Mouse (Mus musculus): Measurements from ENCODE around the gene C1qtnf9.

Gene C1qtnf9

DNA sequence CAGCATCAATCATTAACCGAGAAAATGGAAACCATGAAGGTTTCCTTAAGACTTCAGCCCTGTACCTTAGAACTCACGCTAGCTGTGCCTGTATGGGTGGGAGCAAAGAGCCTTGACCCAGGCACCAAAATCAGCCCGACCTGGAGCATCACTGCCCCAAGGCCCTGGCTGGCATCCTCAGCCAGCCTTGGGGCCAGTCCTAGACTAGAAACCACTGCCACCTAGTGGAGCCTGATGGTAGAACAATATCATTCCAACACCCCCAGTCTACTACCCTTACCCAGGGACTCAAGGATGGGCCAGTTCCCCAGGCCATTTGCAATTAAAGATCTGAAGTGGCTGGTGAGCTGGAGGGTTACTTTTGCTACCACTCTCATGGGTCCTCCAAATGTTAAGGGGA, 22.2 kb downstream of the C1qtnf9 start:
- peak; percentile 66 to 71 for DNase-seq

DNA sequence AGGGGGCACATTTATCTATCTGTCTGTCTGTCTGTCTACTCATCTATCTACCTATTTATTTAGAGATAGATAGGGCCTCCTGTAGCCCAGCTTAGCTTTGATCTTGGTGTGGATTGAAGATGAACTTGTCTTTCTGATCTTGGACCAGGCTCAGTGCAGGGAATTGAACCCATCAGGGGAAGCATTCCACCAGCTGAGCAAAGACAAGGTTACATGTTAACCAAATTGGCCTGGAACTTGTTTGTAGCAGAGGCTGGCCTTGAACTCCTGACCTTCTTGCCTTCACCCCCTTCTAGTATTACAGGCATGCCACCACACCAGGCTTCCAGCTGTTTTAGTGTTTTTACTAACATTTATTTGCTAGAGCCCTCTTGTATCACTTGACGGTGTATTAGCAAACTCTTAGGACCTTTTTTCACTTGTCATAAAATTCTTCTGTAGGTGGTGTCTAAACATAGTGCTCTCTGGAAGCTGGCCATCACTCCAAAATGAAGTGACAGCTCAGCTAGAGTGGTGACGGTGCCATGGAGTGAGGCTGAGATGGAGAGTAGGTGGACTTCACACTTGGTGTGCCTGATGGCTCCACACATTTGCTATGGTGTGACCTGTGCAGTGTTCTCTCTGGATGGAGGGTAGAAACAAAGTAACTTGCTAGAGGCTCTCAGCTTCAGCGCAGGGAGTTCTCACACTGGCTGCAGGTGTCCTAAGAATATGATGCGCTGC, 28.8 kb downstream of the C1qtnf9 start:
- DNase-seq = no peak

DNA sequence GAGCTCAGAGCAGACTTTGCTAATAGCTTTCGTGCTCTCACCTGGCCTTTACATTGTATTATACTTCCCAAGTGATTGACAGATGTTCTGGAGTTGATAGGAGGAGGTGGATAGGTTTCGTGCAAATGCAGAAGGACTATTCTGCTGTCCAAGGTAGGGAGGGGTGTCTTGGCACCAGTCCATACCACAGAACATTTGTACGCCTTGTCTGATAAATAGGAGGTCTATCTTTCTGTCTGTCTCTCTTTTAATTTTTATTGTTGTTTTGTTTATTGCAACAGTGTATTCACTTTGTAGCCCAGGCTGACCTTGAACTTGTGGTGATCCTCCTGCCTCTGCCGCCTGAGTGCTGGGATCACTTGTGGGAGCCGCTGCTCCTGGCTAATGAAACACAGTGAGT, 29.7 kb downstream of the C1qtnf9 start:
- no peak for DNase-seq

DNA sequence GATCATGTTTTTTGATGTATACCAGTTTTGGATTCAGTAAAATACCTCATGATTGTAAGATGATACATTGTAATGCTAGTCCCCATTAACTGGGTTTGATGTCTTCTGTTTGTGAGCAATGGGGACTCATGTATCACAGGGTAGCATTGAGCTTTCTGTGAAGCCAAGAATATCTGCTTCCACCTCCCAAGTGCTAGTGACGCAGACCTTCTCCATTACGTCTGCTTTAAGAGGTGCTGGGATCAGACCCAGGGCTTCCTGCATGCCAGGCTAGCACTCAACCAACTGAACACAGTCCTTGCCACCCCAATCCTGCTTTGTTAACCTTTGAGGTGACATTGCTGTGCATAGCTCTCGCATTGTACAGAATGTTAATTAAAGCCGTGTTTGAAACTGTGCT, 30.8 kb downstream of the C1qtnf9 start:
- DNase-seq = no peak

DNA sequence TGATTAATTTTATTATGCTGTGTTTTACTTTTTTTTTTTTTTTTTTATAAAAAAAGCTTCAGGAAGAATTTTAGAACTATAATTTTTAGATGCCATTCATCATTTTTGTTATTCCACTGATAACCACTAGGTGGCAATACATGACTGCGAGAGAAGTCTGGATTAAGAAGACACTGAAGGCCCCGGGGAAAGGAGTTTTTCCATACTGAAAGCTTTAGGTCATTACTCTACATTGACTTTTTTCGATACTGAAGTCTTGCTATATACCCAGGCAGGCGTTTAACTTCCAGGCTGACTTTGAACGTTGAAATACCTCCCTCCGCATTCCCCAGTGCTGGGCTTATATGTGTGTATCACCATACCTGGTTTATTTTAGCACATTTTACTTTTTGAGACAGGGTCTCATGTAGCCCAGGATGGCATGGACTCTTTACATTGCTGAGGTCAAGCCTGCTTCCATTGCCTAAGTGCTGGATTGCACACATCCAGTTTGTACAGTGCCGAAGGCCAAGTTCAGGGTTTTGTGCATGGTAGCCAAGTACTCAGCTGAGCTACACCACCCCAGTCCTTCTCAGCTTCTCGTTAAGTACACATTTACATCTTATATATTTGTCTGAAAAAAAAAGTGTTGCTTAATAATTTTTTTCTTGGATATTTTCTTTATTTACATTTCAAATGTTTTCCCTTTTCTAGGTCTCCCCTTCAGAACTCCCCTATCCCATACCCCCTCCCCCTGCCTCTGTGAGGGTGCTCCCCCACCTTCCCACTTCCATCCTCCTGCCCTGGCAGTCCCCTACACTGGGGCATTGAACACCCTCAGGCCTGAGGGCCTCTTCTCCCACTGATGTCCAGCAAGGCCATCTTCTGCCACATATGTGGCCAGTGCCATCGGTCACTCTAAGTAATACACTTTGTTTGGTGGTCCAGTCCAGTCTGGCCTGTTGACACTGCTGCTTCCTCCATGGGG, 32.1 kb downstream of the C1qtnf9 start:
- DNase-seq = peak in 1 of 2 experiments; percentile 26

DNA sequence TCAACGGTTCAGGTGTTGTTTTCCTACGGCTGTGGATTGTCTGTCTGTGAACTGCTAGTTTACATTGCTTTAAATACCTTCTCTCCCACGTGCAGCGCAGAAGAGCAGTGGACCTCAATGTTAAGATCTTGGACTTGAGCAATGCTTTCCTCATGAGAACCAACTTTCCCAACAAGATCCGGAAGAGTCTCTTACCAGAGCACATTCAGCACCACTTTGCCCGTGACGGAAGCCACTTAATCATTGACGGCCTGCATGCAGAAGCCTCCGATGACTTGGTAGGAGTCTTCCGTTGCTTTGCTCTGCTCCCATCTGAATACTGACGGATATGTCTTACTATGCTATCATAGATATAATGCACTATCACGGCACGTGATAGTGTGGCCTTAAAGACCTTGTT, 34.1 kb downstream of the C1qtnf9 start:
- DNase-seq = no peak

DNA sequence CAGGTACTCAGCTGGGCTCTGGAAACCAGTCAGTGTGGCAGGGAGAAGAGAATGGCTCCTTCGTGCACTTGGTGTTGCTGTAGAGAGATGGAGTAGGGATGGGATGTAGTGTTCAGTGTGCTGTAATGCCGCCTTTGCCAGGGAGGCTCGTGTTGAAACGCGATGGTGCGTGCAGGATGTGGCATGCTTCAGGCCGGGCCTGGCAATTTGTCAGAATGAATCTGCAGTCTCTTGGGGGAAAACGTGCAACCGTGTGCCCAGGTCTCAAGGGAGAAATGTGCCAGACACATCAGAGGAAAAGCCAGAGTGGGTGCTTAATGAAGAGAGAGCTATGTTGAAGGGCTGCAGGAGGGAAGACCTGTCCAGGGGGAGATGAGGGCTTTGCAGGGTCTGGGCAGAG, 37.0 kb downstream of the C1qtnf9 start:
- no peak for DNase-seq

DNA sequence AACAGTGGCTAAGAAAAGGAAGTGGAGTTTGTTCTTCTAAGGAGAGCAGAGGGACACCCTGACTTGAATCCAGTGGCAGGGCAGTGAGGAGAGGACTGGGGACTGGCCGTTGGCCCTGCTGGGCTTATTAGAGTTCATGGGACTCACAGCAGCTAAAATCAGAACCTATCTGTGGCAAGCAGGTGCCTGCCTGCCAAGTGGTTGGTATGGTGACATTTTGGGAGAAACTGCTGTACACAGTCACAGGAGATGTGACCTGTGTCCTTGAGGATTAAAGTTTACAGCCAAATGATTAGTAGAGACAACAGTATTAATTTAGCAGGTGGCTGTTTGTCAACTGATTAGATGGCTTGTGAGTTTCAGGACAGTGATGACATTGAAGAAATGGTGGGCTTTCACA, 37.9 kb downstream of the C1qtnf9 start:
- no peak for DNase-seq

DNA sequence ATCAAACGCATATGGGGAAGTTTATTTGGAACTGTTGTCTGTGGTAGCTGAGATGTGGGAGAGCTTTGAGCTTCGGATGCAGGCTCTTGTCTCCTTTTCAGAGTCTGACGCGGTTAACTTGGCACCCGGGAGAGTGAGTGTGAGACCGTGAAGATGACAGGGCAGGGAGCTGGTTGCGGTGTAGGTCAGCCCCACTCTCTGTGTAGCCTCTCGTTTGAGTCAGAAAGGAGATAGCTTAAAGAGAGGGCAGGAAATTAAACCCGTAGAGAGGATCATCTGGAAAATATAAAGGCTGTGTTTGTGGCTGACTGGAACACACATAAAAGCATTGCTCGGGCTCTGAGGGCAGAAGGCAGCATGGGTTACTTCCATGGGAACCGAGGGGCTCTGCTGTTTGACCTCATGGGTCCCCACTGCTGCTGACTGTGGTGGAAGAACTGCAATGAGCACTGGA, 39.0 kb downstream of the C1qtnf9 start:
- DNase-seq = no peak

DNA sequence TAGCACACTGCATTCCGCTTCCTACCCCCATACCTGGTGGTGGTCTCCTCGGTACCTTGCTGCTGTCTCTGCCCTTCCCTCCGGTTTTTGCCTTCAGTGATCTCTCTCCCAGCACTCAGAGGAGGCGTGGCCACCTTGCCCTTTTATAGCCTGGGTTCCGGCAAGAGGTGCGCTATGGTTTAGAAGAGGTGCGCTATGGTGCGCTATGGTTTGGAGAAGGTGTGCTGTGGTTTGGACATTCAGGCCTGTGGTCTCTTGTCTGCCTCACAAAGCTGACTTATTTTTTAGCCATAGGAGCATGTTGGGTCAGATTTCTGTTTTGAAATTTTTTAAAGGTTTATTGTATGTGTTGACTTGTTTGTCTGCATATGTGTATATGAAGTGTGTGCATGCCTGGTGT, 41.9 kb downstream of the C1qtnf9 start:
- no peak for DNase-seq

DNA sequence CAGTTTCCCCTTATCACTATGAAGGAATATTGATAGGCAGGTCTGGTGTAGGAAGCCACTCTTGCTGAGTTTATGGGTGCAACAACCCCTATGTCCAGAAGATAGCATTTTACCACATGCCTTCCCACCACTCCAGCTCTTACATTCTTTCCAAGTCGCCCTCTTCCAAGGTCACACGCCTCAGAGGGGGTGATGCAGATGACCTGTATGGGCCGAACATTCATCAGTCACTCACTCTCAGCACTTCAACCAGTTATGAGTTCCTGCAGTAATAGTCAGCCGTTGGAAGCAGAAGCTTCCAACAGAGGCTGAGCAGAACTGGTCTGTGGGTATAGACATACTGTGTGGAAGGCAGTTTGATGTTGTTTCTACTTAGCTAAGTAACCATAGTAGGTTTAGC, 43.6 kb downstream of the C1qtnf9 start:
- no peak for DNase-seq

DNA sequence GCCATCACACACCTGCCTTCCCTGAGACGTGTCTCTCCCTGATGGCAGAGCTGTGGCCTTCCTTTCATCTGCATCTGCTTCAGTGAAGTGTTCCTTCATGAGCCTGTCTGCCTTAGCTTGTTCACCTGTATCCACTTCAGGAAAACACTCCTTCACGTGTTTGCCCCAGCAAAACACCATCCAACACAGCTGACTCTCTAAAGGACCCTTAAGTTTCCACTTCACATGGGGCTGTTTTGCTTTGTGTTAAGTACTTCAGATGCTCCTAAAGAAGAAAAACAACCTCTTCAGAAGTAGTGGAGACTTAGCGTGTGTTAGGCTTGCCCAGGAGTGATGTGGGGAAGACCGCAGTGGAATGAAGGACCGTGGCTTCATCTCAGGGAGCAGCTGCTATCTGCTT, 47.2 kb downstream of the C1qtnf9 start:
- DNase-seq = no peak

DNA sequence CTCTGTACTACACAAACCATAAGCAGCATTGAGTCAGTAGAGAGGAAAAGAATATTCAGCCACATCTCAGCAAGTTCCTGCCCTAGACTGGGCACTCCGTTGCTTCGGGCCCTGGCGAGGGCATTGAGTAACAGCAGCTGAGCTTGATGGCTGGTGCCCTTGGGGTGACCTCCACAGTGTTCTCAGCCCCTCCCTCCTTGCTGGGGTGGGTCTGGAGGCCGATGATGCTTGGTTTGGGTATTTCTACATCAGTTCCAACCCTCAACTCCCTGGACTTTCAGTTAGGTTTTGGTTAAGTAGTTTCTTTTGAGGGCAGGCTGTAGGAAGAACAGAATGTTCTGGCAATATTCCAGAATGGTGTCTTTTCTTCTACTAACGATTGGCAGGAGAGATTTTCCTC, 50.1 kb downstream of the C1qtnf9 start:
- no peak for DNase-seq

DNA sequence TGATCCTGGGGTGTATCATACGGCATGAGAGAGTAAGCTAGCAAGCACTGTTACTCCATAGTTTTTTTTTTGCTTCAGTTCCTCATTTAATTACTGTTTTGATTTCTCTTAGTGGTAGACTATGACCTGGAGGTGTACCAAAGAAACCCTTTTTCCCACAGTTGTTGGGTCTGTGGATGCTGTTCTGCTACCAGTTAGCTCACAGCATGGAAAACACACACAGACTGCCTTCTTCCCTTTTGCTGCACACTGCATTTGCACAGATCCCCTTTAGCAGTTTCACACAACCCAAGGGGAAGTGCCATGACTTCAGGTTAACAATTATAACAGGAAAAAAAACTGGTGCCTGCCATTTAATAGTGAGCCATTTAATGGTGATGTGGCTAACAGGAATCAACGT, 62.2 kb downstream of the C1qtnf9 start:
- no peak for DNase-seq
